Mouse (Mus musculus): ENCODE results near the gene 2210011C24Rik. TPM values are rescaled to one million over a fixed set of nuclear protein-coding genes. Genes with fewer than 3 reads are reported as not detected.
A peak's percentile ranks its signal among the peaks of the same experiment; 100 is the strongest.

The 2210011C24Rik gene
- polyA plus RNA-seq, 2 experiments = 1.1 to 2.0 TPM

DNA sequence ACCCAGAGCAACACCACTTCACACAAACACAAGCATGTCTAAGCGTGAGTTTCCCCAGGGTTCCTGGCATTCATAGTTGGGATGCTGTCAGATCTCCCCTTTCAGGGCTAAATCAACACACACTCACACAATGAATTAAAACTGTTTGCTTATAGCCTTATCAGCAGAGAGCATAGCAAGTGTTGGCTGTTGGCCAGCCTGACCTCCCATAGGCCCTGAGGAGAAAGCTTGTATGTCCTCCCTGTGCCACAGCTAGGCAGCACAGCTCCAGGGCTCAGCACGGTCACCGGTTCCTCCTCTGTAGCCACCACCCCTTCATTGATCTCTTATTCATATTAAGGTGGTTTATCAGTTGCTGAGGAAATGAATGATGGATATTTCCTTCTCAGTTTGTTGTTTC lies 40.8 kb upstream of the 2210011C24Rik start:
- no peaks in the 10 kb centered on the region for H3K36me3 ChIP-seq (ENCODE audit: control insufficient read depth, insufficient read depth, low read length)
- H3K4me1 ChIP-seq (ENCODE audit: control insufficient read depth, insufficient read depth, low read length) = no peaks in the 10 kb centered on the region; the same call in 1 of the 2 replicates
- DNase-seq (ENCODE audit: low spot score) = no peak
- ATAC-seq (ENCODE audit: low FRiP score, low read depth) = no peak
- no peaks in the 10 kb centered on the region for H3K9me3 ChIP-seq (ENCODE audit: control insufficient read depth, low read length)
- no peak overlapping the region for H3K9ac ChIP-seq (ENCODE audit: low read depth, low read length, severe bottlenecking)
- TF ChIP-seq POLR2A (IDR thresholded peaks at IDR 0.05; ENCODE audit: borderline replicate concordance, extremely low read depth, insufficient read depth, insufficient read length) = no peak
- H3K4me2 ChIP-seq (replicated peaks; ENCODE audit: low read depth, low read length, severe bottlenecking) = no peak overlapping the region
- WGBS = 87% methylated on average over 3 of the region's 3 CpGs
- no peak overlapping the region for H3K4me3 ChIP-seq (replicated peaks; ENCODE audit: low read length)
- H3K27ac ChIP-seq (replicated peaks; ENCODE audit: low read depth, low read length) = no peak overlapping the region
- no peaks in the 10 kb centered on the region for H3K27me3 ChIP-seq (ENCODE audit: control insufficient read depth, insufficient read depth, low read length)

DNA sequence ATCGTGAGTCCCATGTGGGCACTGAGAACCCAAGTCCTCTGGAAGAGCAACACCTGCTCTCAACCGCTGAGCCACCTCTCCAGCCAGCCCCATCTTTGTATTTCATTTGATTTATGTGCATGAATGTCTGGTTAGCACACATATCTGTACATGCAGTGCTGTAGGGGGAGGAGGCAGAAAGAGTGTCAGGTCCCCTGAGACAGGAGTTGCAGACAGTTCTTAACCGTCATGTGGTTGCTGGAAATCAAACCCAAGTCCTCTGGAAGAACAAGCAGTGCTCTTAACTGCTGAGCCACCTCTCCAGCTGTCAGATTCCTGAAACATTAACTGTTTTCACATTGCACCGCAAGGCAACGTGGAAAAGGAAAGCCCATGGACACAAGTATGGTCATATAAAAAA lies 36.2 kb upstream of the 2210011C24Rik start:
- H3K36me3 ChIP-seq (ENCODE audit: control insufficient read depth, insufficient read depth, low read length) = no peaks in the 10 kb centered on the region
- DNase-seq (ENCODE audit: low spot score) (no peak), ATAC-seq (ENCODE audit: low FRiP score, low read depth) (no peak; the same call in 1 of the 2 replicates)
- H3K27ac ChIP-seq (replicated peaks; ENCODE audit: low read depth, low read length) = no peak overlapping the region
- WGBS = 43% methylated on average over 5 of the region's 5 CpGs
- H3K4me2 ChIP-seq (replicated peaks; ENCODE audit: low read depth, low read length, severe bottlenecking) = no peak overlapping the region
- H3K9me3 ChIP-seq (ENCODE audit: control insufficient read depth, low read length) = no peaks in the 10 kb centered on the region
- H3K4me1 ChIP-seq (ENCODE audit: control insufficient read depth, insufficient read depth, low read length) = no peaks in the 10 kb centered on the region; the same call in 1 of the 2 replicates
- TF ChIP-seq POLR2A (IDR thresholded peaks at IDR 0.05; ENCODE audit: borderline replicate concordance, extremely low read depth, insufficient read depth, insufficient read length) = no peak
- H3K4me3 ChIP-seq (replicated peaks; ENCODE audit: low read length) = no peak overlapping the region
- peaks cover 23% of the 10 kb centered on the region for H3K27me3 ChIP-seq (ENCODE audit: control insufficient read depth, insufficient read depth, low read length)
- no peak overlapping the region for H3K9ac ChIP-seq (ENCODE audit: low read depth, low read length, severe bottlenecking)

DNA sequence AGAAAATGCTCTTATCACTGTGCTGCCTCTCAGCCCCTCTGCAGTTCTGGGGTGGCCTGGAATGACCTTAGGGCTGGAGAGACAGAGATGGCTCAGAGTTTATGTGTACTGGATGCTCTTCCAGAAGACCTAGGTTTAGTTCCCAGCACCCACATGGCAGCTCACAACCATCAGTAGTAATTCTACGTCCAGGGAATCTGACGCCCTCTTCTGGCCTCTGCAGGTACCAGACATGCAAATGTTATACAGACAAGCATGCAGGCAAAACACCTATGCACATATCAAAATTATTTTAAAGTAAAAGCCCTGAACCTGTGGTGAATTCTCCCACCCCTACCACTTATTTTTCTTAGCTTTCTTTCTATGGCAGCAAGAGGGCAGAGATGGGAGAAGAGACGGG lies 34.5 kb upstream of the 2210011C24Rik start:
- H3K36me3 ChIP-seq (ENCODE audit: control insufficient read depth, insufficient read depth, low read length) = no peaks in the 10 kb centered on the region
- peaks cover 40% of the 10 kb centered on the region for H3K27me3 ChIP-seq (ENCODE audit: control insufficient read depth, insufficient read depth, low read length)
- TF ChIP-seq POLR2A (IDR thresholded peaks at IDR 0.05; ENCODE audit: borderline replicate concordance, extremely low read depth, insufficient read depth, insufficient read length) = no peak
- peaks cover 8% of the 10 kb centered on the region for H3K4me1 ChIP-seq (ENCODE audit: control insufficient read depth, insufficient read depth, low read length)
- 78% methylated on average over 3 of the region's 3 CpGs for whole genome bisulfite sequencing
- H3K9me3 ChIP-seq (ENCODE audit: control insufficient read depth, low read length) = no peaks in the 10 kb centered on the region
- no peak for ATAC-seq (ENCODE audit: low FRiP score, low read depth)
- H3K4me3 ChIP-seq (replicated peaks; ENCODE audit: low read length) = no peak overlapping the region
- no peak overlapping the region for H3K9ac ChIP-seq (ENCODE audit: low read depth, low read length, severe bottlenecking)
- no peak overlapping the region for H3K27ac ChIP-seq (replicated peaks; ENCODE audit: low read depth, low read length)
- no peak for DNase-seq (ENCODE audit: low spot score)
- no peak overlapping the region for H3K4me2 ChIP-seq (replicated peaks; ENCODE audit: low read depth, low read length, severe bottlenecking)

DNA sequence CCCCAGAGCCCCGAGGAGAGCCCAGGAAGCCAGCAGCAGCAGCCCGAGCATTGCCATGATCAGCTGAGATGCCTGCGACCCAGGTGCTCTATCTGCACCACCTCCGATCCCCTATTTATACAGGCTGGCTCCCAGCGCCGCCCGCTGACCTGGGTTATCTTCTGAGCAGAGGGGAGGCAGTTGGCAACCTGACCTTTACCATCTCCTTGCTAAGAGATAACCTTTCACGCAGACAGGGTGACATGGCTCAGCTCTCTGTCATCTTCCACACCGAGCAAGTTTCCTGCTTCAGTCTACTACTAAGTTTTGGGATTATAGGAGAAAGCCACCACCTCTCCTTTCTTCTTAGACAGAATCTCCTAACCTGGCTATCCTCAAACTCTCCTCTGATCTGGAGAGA lies 32.9 kb upstream of the 2210011C24Rik start, which contains the start of gene Rln3:
Gene Rln3, minus strand, starts transcription at position 101 of the 400 bp plus-strand sequence.
- Histone ChIP-seq H3K4me1 (ENCODE audit: control insufficient read depth, insufficient read depth, low read length) (peaks cover 8% of the 10 kb centered on the region), H3K9me3 (ENCODE audit: control insufficient read depth, low read length) (no peaks in the 10 kb centered on the region), H3K27ac (replicated peaks; ENCODE audit: low read depth, low read length) (no peak within 1 kb of the TSS), H3K9ac (ENCODE audit: low read depth, low read length, severe bottlenecking) (no peak within 1 kb of the TSS; the same call in 1 of the 2 replicates), H3K36me3 (ENCODE audit: control insufficient read depth, insufficient read depth, low read length) (no peaks in the 10 kb centered on the region), H3K27me3 (ENCODE audit: control insufficient read depth, insufficient read depth, low read length) (peaks cover 48% of the 10 kb centered on the region), H3K4me3 (replicated peaks; ENCODE audit: low read length) (no peak within 1 kb of the TSS), H3K4me2 (replicated peaks; ENCODE audit: low read depth, low read length, severe bottlenecking) (no peak within 1 kb of the TSS)
- ATAC-seq (ENCODE audit: low FRiP score, low read depth) = no peak
- no peak for TF ChIP-seq POLR2A (IDR thresholded peaks at IDR 0.05; ENCODE audit: borderline replicate concordance, extremely low read depth, insufficient read depth, insufficient read length)
- 8% methylated on average over 9 of the region's 9 CpGs for WGBS
- no peak for DNase-seq (ENCODE audit: low spot score)

DNA sequence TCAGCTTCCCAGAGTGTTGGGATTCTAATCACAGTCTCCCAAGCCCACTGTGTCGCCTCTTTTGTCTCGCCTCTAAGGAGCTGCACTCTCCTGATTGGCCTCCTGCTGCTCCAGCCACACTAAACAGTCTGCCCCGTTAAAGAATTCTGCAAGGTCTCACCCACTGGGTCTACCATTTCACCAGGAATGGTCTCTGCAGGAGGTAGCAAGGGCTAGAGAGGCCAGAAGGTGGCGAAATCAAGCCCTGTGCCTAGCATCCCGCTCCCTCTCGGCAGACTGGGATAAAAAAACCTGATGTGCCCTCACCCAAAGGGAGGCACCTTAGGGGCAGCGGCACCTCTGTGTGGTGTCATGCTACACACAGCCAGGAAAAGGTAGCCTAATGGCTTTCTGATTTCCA lies 32.1 kb upstream of the 2210011C24Rik start:
- Histone ChIP-seq H3K9ac (ENCODE audit: low read depth, low read length, severe bottlenecking) (no peak overlapping the region), H3K36me3 (ENCODE audit: control insufficient read depth, insufficient read depth, low read length) (no peaks in the 10 kb centered on the region), H3K9me3 (ENCODE audit: control insufficient read depth, low read length) (no peaks in the 10 kb centered on the region), H3K27me3 (ENCODE audit: control insufficient read depth, insufficient read depth, low read length) (peaks cover 48% of the 10 kb centered on the region), H3K4me2 (replicated peaks; ENCODE audit: low read depth, low read length, severe bottlenecking) (no peak overlapping the region), H3K27ac (replicated peaks; ENCODE audit: low read depth, low read length) (no peak overlapping the region), H3K4me1 (ENCODE audit: control insufficient read depth, insufficient read depth, low read length) (peaks cover 8% of the 10 kb centered on the region), H3K4me3 (replicated peaks; ENCODE audit: low read length) (no peak overlapping the region)
- WGBS = 5% methylated on average over 7 of the region's 7 CpGs
- ATAC-seq (ENCODE audit: low FRiP score, low read depth) (no peak), DNase-seq (ENCODE audit: low spot score) (no peak)
- TF ChIP-seq POLR2A (IDR thresholded peaks at IDR 0.05; ENCODE audit: borderline replicate concordance, extremely low read depth, insufficient read depth, insufficient read length) = no peak

DNA sequence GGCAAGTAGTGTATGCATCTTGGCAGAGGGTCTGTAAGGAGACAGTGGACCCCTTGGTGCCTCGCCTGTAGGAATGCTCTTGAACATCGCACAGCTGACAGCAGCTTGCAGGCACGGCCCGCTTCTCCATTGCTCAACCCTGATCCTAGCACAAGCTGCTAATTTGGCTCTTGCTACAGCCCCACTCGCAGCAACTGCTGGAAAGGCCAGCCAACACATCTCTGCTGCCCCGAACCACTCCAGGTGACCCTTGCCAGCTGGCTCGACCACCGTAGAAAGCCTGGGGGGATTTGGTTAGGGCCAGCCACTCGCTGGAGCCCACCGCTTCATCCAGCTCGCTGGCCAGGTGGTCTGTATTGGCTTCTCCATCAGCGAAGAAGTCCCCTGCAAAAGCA lies 31.0 kb upstream of the 2210011C24Rik start:
- Histone ChIP-seq H3K9me3 (ENCODE audit: control insufficient read depth, low read length) (no peaks in the 10 kb centered on the region), H3K4me1 (ENCODE audit: control insufficient read depth, insufficient read depth, low read length) (peaks cover 8% of the 10 kb centered on the region), H3K36me3 (ENCODE audit: control insufficient read depth, insufficient read depth, low read length) (no peaks in the 10 kb centered on the region), H3K27me3 (ENCODE audit: control insufficient read depth, insufficient read depth, low read length) (peaks cover 48% of the 10 kb centered on the region), H3K27ac (replicated peaks; ENCODE audit: low read depth, low read length) (no peak overlapping the region), H3K9ac (ENCODE audit: low read depth, low read length, severe bottlenecking) (no peak overlapping the region), H3K4me2 (replicated peaks; ENCODE audit: low read depth, low read length, severe bottlenecking) (peak overlapping the region; percentile 54; the same call in 1 of the 2 replicates), H3K4me3 (replicated peaks; ENCODE audit: low read length) (no peak overlapping the region)
- no peak for TF ChIP-seq POLR2A (IDR thresholded peaks at IDR 0.05; ENCODE audit: borderline replicate concordance, extremely low read depth, insufficient read depth, insufficient read length)
- no peak for ATAC-seq (ENCODE audit: low FRiP score, low read depth)
- 25% methylated on average over 12 of the region's 12 CpGs for WGBS
- DNase-seq (ENCODE audit: low spot score) = no peak

Data from limb, embryonic 14.5 days (tissue).